Mouse (Mus musculus): ENCODE results near the gene Wiz. TPM values are rescaled to one million over a fixed set of nuclear protein-coding genes. Genes with fewer than 3 reads are reported as not detected.

Gene Wiz
- polyA plus RNA-seq, 1 experiment from 2014 or later, result 43.8 TPM

- peaks cover 8% of the 10 kb centered on the region; the same call in 1 of the 2 replicates for H3K4me1 ChIP-seq (ENCODE audit: control insufficient read depth, insufficient read depth, low read length)
- H3K27me3 ChIP-seq (ENCODE audit: control insufficient read depth, insufficient read depth, low read length), result no peaks in the 10 kb centered on the region
- H3K9me3 ChIP-seq (ENCODE audit: control insufficient read depth, low read length), result no peaks in the 10 kb centered on the region
- no peak overlapping the region for H3K4me2 ChIP-seq (ENCODE audit: low read depth)
- 95% methylated on average over 8 of the region's 8 CpGs for WGBS
- DNase-seq (ENCODE audit: low spot score) (no peak), ATAC-seq (ENCODE audit: insufficient read depth, low FRiP score, low TSS enrichment) (no peak)
- peaks cover 41% of the 10 kb centered on the region for H3K36me3 ChIP-seq (ENCODE audit: control insufficient read depth, insufficient read depth, low read length)
- H3K27ac ChIP-seq (ENCODE audit: low read depth, low read length), result no peak overlapping the region
- no peak overlapping the region for H3K4me3 ChIP-seq (ENCODE audit: low read depth, low read length)
- no peak overlapping the region for H3K9ac ChIP-seq (ENCODE audit: low read length)
These were observed 72.2 kb downstream of the Wiz start for GRCm38 (mm10) chr17:32317032-32317431.

DNA sequence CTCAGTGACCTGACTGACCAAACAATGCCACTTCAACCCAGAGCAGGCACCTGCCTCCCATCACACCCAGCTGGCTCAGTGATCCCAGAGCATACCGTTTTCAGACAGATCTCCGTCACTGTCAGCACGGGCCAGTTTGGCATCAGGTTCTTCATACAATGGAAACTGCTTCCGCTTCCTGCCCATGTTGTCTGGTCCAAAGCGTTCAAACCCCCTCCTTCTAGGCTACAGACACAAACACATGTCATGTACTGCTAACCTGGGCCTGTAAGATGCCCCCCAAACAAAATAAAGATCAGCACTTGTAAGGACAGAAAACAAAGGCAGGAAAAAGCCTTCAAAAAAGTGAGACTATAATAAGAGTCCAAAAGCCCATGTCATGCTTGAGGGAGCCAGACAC, 73.7 kb downstream of the Wiz start:
- Histone ChIP-seq H3K27me3 (ENCODE audit: control insufficient read depth, insufficient read depth, low read length) (no peaks in the 10 kb centered on the region), H3K9ac (ENCODE audit: low read length) (no peak overlapping the region), H3K4me2 (ENCODE audit: low read depth) (no peak overlapping the region), H3K36me3 (ENCODE audit: control insufficient read depth, insufficient read depth, low read length) (peaks cover 49% of the 10 kb centered on the region), H3K9me3 (ENCODE audit: control insufficient read depth, low read length) (no peaks in the 10 kb centered on the region), H3K4me3 (ENCODE audit: low read depth, low read length) (no peak overlapping the region), H3K27ac (ENCODE audit: low read depth, low read length) (no peak overlapping the region), H3K4me1 (ENCODE audit: control insufficient read depth, insufficient read depth, low read length) (0 out of 2 replicates have a peak, but pooled peaks cover 5% of the 10 kb centered on the region)
- WGBS, result 92% methylated on average over 5 of the region's 5 CpGs
- DNase-seq (ENCODE audit: low spot score), result no peak
- no peak for ATAC-seq (ENCODE audit: insufficient read depth, low FRiP score, low TSS enrichment)

GRCm38 (mm10) chr17:32313892-32314291, 75.3 kb downstream of the Wiz start:
- WGBS, result 88% methylated on average over 5 of the region's 5 CpGs
- H3K27me3 ChIP-seq (ENCODE audit: control insufficient read depth, insufficient read depth, low read length), result no peaks in the 10 kb centered on the region

DNA sequence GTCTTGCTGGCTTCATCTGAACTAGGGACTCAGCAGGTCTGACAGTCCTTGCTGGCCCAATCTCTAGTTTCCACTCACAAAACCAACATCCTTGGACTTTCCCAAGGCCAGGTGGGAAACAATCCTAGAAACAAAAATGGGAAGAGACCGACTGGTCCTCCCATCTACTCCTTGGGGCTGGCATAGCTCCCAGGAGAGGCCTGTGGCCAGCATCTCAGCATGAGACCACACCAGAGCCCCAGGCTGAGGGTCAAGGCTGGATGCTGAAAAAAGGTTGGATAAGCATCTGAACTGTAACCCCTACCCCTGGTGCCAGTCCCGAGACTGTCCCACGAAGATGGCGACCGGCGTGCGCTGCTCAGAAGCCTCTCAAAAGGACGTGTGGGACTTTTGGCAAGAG, 76.4 kb downstream of the Wiz start:
- WGBS, result 96% methylated on average over 8 of the region's 8 CpGs
- ATAC-seq (ENCODE audit: insufficient read depth, low FRiP score, low TSS enrichment) (no peak), DNase-seq (ENCODE audit: low spot score) (no peak)
- Histone ChIP-seq H3K4me3 (ENCODE audit: low read depth, low read length) (no peak overlapping the region), H3K4me2 (ENCODE audit: low read depth) (no peak overlapping the region), H3K27ac (ENCODE audit: low read depth, low read length) (no peak overlapping the region), H3K9me3 (ENCODE audit: control insufficient read depth, low read length) (no peaks in the 10 kb centered on the region), H3K9ac (ENCODE audit: low read length) (no peak overlapping the region), H3K27me3 (ENCODE audit: control insufficient read depth, insufficient read depth, low read length) (no peaks in the 10 kb centered on the region), H3K4me1 (ENCODE audit: control insufficient read depth, insufficient read depth, low read length) (no peaks in the 10 kb centered on the region), H3K36me3 (ENCODE audit: control insufficient read depth, insufficient read depth, low read length) (peaks cover 59% of the 10 kb centered on the region)

More at GRCm38 (mm10) chr17:32313892-32314291, 75.3 kb downstream of the Wiz start:
- H3K36me3 ChIP-seq (ENCODE audit: control insufficient read depth, insufficient read depth, low read length), result peaks cover 58% of the 10 kb centered on the region
- no peak overlapping the region for H3K27ac ChIP-seq (ENCODE audit: low read depth, low read length)
- no peaks in the 10 kb centered on the region for H3K9me3 ChIP-seq (ENCODE audit: control insufficient read depth, low read length)
- 0 out of 2 replicates have a peak, but pooled peaks cover under 1% of the 10 kb centered on the region for H3K4me1 ChIP-seq (ENCODE audit: control insufficient read depth, insufficient read depth, low read length)
- H3K4me2 ChIP-seq (ENCODE audit: low read depth), result no peak overlapping the region
- ATAC-seq (ENCODE audit: insufficient read depth, low FRiP score, low TSS enrichment) (no peak), DNase-seq (ENCODE audit: low spot score) (no peak)
- H3K9ac ChIP-seq (ENCODE audit: low read length), result no peak overlapping the region
- no peak overlapping the region for H3K4me3 ChIP-seq (ENCODE audit: low read depth, low read length)

GRCm38 (mm10) chr17:32307963-32308362, 81.3 kb downstream of the Wiz start:
- Histone ChIP-seq H3K27ac (ENCODE audit: low read depth, low read length) (no peak overlapping the region), H3K4me3 (ENCODE audit: low read depth, low read length) (no peak overlapping the region), H3K4me2 (ENCODE audit: low read depth) (no peak overlapping the region), H3K4me1 (ENCODE audit: control insufficient read depth, insufficient read depth, low read length) (no peaks in the 10 kb centered on the region), H3K9me3 (ENCODE audit: control insufficient read depth, low read length) (no peaks in the 10 kb centered on the region), H3K36me3 (ENCODE audit: control insufficient read depth, insufficient read depth, low read length) (peaks cover 46% of the 10 kb centered on the region), H3K9ac (ENCODE audit: low read length) (no peak overlapping the region), H3K27me3 (ENCODE audit: control insufficient read depth, insufficient read depth, low read length) (no peaks in the 10 kb centered on the region)
- ATAC-seq (ENCODE audit: insufficient read depth, low FRiP score, low TSS enrichment) (no peak), DNase-seq (ENCODE audit: low spot score) (no peak)
- WGBS, result 92% methylated on average over 4 of the region's 4 CpGs

Small RNA genes within 50 kb of the gene (microRNA-seq; reads per million reads assigned to microRNA genes)
- gene Gm22201, result not detected

Other genes starting within 250 kb of the Wiz start
- gene Notch3, start 222.6 kb downstream of the Wiz start, polyA plus RNA-seq (2014; fragmentation: Nextera tagmentation; extraction: Ambion mirVana), result 19.1 and 19.8 TPM in 2 replicates
- gene Ephx3, start 199.9 kb downstream of the Wiz start, polyA plus RNA-seq (2014; fragmentation: Nextera tagmentation; extraction: Ambion mirVana), result not detected in 2 replicates
- gene Brd4, start 104.7 kb downstream of the Wiz start, polyA plus RNA-seq (2014; fragmentation: Nextera tagmentation; extraction: Ambion mirVana), result 114 and 115 TPM in 2 replicates
- 50.6 and 51.8 TPM in 2 replicates for gene Akap8, start 68.2 kb downstream of the Wiz start, polyA plus RNA-seq (2014; fragmentation: Nextera tagmentation; extraction: Ambion mirVana)
- gene Akap8l, start 38.8 kb downstream of the Wiz start, polyA plus RNA-seq (2014; fragmentation: Nextera tagmentation; extraction: Ambion mirVana), result 73.2 and 81.3 TPM in 2 replicates
- 0.42 and 0.82 TPM in 2 replicates for gene Rasal3, start 14.1 kb upstream of the Wiz start, polyA plus RNA-seq (2014; fragmentation: Nextera tagmentation; extraction: Ambion mirVana)
- not detected in 2 replicates for gene Pglyrp2, start 34.7 kb upstream of the Wiz start, polyA plus RNA-seq (2014; fragmentation: Nextera tagmentation; extraction: Ambion mirVana)
- 0.53 and 0.74 TPM in 2 replicates for gene Cyp4f39, start 63.3 kb upstream of the Wiz start, polyA plus RNA-seq (2014; fragmentation: Nextera tagmentation; extraction: Ambion mirVana)
- 6.6 TPM in 2 replicates for gene Cyp4f17, start 116.6 kb upstream of the Wiz start, polyA plus RNA-seq (2014; fragmentation: Nextera tagmentation; extraction: Ambion mirVana)
- 11.3 and 12.1 TPM in 2 replicates for gene Cyp4f16, start 147.1 kb upstream of the Wiz start, polyA plus RNA-seq (2014; fragmentation: Nextera tagmentation; extraction: Ambion mirVana)
- not detected in 2 replicates for gene Cyp4f37, start 231.9 kb upstream of the Wiz start, polyA plus RNA-seq (2014; fragmentation: Nextera tagmentation; extraction: Ambion mirVana)

Measured in neural tube, embryonic 11.5 days (tissue).